Mouse (Mus musculus): Measurements from ENCODE around the gene Fam13a.

Fam13a gene

DNA sequence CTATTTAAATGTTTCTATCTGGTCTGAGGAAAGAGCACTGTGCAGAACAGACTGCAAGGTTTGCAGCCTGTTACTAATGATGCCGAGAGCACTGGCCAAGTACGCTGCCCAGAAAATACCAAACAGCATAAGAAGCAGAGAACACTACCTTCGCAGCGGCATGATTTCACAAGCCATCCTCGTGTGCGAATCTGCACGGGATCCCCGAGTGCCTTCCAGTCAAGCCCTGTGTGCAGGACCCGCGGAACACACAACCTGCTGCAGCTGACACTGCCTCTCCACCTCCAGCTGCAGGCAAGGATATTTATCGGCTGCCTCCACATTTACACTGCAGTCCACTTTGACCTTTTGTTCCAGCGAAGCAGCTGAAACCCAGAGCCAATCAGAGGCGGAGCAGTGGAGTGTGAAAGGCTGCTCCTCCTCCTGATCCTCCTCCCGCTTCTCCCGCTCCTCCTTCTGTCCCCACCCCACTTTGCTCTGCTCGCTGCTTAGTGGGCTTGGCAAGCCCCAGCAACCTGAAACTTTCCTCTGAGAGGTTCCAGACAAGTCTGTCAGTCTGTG, at the start of gene Fam13a:
Gene Fam13a (minus strand): TSS at position 386 of the 561 bp plus-strand sequence.
- DNase-seq = peak; percentile 91 to 93

GRCm38 (mm10) chr6:59072096-59073060, 48.0 kb upstream of the Fam13a start:
- DNase-seq = peak; percentile 24 to 41

DNA sequence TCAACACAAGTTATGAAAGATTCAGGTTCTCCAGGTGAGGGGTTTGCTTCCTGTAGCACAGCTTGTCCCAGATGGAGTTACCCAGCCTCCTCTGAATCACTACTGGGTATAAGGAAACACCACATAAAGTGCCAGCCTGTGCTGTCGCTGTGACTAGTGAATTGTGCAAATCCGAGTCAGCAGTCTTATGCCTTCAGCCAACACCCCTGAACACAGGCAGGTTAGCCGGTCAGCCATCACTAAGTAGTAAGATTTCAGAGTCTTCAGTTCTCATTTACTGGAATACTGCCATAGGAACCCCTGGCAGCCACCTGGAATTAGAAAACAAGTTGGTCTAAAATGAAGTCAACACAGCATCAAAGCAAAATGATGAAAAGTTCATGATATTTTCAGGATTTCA, 47.3 kb upstream of the Fam13a start:
- peak; percentile 25 to 43 for DNase-seq

DNA sequence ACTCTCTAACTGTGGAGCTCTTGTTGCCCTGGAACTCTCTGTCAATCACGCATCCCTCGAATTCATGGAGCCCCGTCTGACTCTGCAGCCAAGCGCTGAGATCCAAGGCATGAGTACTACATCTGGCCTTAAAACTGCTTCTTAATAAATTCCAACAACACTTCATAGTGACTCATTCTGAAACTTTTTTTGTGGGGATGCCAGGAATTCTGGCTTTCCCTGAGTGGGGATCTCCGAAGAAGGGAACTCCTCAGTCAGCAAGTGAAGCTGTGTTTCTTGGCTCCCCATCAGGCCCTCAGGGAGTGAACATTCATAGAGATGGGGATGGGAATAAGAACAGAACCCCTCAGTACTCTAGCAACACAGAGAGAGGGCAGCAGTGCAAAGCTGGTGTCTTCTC, 43.8 kb upstream of the Fam13a start:
- DNase-seq = peak; percentile 28 to 53

DNA sequence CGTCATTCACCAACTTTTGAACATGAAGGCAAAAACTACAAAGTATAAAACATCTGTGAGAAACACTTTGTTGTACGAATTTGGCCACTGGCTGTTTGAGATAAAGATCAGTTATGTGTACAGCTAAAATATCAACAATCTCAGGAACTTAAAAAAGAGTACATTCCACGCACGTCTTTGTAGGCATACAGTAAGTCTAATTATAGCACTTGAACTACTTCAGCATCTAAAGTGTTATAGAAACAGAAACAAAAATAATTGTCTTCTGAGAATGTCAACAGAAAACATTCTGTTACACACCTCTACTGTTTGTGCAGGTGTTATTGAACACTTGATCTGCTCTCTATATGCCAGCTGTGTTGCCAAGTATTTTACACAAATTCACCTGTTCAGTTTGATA, 40.1 kb upstream of the Fam13a start:
- DNase-seq = no peak

GRCm38 (mm10) chr6:59053232-59053631, 28.9 kb upstream of the Fam13a start:
- DNase-seq = peak in 1 of 2 experiments; percentile 21

- peak in 1 of 2 experiments; percentile 20 for DNase-seq
These were observed 15.4 kb upstream of the Fam13a start for GRCm38 (mm10) chr6:59039719-59040118.

DNA sequence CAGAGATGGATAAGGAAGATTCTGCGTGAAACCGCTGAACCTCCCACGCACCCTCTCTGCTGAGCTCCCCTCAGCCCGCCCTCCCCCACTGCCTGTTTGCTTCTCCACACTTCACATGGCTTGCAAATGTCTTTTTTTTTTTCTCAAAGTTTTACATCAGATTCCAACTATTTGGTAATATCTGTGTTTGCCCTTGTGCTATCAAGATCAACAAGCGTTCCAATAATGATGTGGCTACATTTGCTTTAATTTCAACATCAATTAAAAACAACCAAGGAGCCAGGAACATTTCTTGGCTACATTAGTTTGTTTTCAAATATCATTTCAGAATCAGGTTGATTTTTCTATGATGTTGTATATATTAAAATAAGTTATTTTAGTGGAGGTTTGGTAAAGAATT, 8.4 kb upstream of the Fam13a start:
- no peak for DNase-seq

GRCm38 (mm10) chr6:59031539-59031938, 7.2 kb upstream of the Fam13a start:
- DNase-seq = peak in 1 of 2 experiments; percentile 26

GRCm38 (mm10) chr6:59030667-59031066, 6.3 kb upstream of the Fam13a start:
- DNase-seq = no peak

- DNase-seq = no peak
These were observed 5.7 kb upstream of the Fam13a start for GRCm38 (mm10) chr6:59030037-59030436.

DNA sequence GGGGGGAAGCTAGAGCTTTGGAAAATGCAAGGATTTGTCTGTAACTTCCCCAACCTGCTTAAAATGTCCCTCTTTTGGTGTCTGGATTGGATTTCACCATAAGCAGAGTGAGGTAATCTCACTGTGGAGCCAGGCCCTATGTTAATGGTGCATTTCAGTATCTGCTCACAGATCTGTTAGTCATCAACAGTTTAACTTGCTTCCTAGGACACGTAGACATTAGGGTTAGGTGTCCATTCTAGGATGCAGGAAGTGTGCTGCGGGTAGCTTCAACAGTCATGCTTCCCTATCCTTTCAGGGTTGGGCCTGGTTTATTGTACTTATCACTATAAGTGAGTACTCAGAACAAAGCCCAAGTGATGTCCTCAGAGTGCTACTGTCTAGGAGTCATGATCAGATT, 4.5 kb upstream of the Fam13a start:
- DNase-seq = no peak

DNA sequence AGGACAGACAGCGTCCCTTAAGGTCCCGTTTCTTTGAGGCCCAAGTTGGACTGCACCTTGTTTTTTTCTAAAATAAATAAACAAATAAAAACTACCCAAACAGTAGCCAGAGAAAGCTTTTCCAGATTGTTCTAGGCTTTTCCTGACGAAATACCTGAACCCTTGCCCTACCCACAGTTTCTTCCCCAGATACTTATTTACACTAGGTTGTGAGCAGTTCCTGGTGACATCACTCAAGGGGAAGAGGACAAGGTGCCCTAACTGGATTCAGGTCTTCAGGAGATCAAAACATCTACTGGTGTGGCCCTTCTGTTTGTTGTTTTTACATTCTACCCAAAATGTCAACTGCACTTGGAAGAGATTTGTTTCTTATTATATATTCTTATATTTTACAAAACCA, 457 bp upstream of the Fam13a start:
- no peak for DNase-seq

GRCm38 (mm10) chr6:59023455-59024163, 740 bp downstream of the Fam13a start:
- no peak for DNase-seq

GRCm38 (mm10) chr6:59022621-59023020, 1.7 kb downstream of the Fam13a start:
- no peak for DNase-seq

GRCm38 (mm10) chr6:59020346-59020745, 4.0 kb downstream of the Fam13a start:
- peak; percentile 53 to 73 for DNase-seq

- no peak for DNase-seq
These were observed 4.5 kb downstream of the Fam13a start for GRCm38 (mm10) chr6:59019847-59020246.

DNA sequence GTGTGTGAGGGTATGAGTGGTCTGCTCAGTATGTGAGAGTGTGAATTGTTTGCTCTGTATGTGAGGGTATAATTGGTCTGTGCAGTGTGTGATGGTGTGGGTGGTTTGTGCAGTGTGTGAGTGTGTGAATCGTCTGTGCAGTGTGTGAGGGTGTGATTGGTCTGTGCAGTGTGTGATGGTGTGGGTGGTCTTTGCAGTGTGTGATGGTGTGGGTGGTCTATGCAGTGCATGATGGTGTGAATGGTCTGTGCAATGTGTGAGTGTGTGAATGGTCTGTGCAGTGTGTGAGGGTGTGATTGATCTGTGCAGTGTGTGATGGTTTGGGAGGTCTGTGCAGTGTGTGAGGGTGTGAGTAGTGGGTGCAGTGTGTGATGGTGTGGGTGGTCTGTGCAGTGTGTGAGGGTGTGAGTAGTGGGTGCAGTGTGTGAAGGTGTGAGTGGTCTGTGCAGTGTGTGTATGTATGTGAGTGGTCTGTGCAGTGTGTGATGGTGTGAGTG, 8.0 kb downstream of the Fam13a start:
- DNase-seq = no peak

DNA sequence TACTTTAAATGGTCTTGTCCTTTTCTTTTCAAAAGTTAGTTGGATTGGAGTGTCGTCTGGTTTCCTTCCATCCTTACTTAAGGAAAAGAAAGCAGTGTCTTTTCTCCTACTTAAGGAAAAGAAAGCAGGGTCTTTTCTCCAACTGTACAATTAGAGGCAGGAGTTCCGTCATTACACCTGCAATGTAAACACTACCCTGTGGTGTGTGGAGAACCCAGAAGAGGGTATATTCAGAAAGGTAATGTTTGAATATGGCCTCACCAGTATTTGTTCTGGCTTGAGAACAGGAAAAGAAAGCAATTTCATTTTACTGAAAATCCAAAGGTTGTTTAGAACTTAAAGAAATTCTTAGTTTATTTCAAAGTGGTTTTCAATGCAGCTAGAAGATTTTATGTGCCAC, 9.6 kb downstream of the Fam13a start:
- DNase-seq = no peak

DNA sequence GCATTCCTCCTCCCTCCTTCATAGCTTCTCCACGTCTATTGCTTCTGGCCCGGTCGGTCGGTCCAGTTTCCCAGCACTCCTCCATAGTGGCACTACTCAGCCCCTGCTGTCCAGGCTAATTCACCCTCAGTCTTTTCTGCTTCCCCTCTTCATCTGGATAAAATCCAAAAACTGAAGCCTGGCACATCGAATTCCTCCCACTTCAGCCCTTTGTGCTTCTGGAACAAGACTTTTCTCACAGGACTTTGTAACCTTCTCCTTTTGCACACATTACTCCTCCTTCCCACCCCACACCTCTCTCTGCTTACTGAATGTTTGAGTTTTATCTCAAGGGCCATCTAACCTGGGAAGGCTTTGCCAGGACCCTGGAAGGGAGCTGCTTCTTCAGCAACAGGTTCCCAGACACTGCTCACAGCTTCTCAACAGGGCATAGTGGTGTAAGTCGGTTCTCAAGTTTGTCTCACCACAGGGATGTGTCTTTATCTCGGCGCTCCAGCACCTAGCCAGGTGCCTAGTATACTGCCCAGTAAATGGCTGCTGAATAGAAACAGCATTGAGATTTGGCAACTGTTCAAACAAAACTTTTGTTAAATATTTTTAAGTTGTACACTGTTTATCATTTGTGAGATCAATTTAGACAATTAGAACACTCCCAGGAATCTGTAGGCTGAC, 10.1 kb downstream of the Fam13a start:
- DNase-seq = peak; percentile 37 to 38

DNA sequence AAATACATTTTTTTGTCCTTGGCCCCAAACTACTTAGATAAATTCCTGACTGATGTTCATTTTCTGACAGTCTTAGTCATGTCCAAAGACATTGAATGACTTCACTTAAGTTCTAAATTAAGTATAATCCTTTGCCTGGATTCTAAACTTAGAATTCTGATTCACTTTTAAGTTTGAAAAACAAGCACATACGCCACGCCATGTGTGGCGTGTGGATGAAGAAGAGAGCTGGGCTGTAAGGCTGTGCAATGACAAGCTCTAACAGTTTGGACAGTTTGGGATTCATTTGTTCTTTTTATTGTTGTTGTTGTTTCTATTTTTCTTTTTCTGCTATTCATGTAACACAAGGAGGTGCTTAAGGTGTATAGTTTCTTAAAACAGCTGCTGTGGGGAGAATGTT, 13.6 kb downstream of the Fam13a start:
- DNase-seq = no peak

- no peak for DNase-seq
These were observed 19.7 kb downstream of the Fam13a start for GRCm38 (mm10) chr6:59004630-59005029.

DNA sequence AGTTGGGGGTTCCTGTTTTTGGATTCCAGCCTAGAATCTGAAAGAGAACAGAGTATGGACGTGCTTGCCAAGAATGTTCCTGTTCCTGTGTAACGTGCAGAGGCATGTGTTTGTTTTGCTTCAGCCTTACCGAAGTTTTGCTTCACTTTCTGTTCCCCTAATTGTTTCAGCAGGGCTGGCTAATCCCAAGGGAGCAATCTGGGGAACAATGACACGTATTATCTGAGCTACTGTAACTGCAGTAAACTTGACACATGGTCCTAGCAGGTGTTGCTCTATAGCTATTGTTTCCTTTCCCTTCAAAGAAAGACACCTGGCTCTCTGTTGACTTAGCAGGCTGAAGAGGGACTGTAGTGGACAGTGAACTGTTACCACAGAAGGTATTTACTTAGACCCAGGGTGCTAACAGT, 25.3 kb downstream of the Fam13a start:
- peak in 1 of 2 experiments; percentile 25 for DNase-seq
